Mouse (Mus musculus) cerebellum, adult 9-10 months (tissue): ENCODE measurements at regions not wholly inside any gene's neighbourhood (a gene's known extent, or its start where the extent isn't known, plus 50 kb on each side); places are given as distances from the start of the nearest gene placed in this dataset.

Experiments
- DNase-seq: peaks from one replicate; pipeline ENCODE4 v3.0.0; 2022

- DNase-seq: no peak
Observed at GRCm38 (mm10) chr2:57614587-57614991, 377.2 kb downstream of the Gpd2 start.

GRCm38 (mm10) chr2:57616525-57617225 lies 379.2 kb downstream of the Gpd2 start:
- peak; percentile 16 for DNase-seq

- no peak for DNase-seq
Observed at GRCm38 (mm10) chr2:57617258-57617657, 379.8 kb downstream of the Gpd2 start.

- no peak for DNase-seq
Observed at GRCm38 (mm10) chr2:57644117-57644516, 353.6 kb upstream of the Galnt5 start.

- no peak for DNase-seq
Observed at GRCm38 (mm10) chr2:57644541-57644940, 353.1 kb upstream of the Galnt5 start.

GRCm38 (mm10) chr2:57649002-57649401 lies 348.7 kb upstream of the Galnt5 start:
- DNase-seq: no peak

- no peak for DNase-seq
Observed at GRCm38 (mm10) chr2:57657409-57657808, 340.3 kb upstream of the Galnt5 start.

- no peak for DNase-seq
Observed at GRCm38 (mm10) chr2:57661838-57662237, 335.8 kb upstream of the Galnt5 start.

- peak; percentile 74 for DNase-seq
Observed at GRCm38 (mm10) chr2:57672007-57672643, 325.6 kb upstream of the Galnt5 start.

- DNase-seq: no peak
Observed at GRCm38 (mm10) chr2:57689877-57690276, 307.8 kb upstream of the Galnt5 start.

- no peak for DNase-seq
Observed at GRCm38 (mm10) chr2:57696992-57697772, 300.5 kb upstream of the Galnt5 start.

- peak; percentile 69 for DNase-seq
Observed at GRCm38 (mm10) chr2:57698659-57699061, 299.0 kb upstream of the Galnt5 start.

- DNase-seq: no peak
Observed at GRCm38 (mm10) chr2:57699226-57699625, 298.5 kb upstream of the Galnt5 start.

- DNase-seq: no peak
Observed at GRCm38 (mm10) chr2:57716754-57717510, 280.8 kb upstream of the Galnt5 start.
